Mouse (Mus musculus) lung, postnatal 14 days (tissue): ENCODE measurements around the gene Entpd3.

Source experiments
- DNase-seq: peaks from one replicate; pipeline ENCODE4 v3.0.0; 2021

The Entpd3 gene

DNA sequence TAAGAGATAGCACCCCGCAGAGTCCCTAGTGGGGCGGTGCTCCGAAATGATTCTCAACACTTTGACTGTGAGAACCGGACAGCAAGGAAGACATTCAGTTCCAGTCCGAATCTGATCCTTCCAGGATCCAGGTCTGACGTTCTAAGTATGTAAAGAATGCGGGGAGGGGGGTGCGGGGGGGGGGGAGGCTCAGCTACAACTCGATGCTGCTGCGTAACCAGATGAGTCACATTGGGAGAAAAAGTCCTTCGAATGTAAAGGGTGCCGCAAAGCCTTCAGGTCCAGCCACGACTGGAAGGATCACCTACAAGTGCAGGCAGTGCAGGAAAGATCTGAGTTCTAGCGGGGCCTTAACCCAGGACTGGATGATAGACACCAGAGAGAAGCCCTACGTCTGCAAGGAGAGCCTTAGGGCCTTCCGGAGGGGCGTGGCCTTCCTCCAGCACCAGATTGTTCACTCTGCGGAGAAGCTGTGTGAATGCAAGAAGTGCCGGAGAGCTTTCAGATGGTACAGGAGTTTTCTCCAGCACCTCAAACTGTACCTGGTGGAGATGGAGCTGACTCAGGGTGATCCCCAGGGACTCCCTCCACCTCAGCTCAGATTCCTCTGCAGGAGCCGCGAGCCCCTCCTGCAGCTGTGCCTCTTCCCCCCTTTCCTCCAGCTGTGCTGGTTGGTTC, 42.5 kb downstream of the Entpd3 start:
- peak; percentile 56 for DNase-seq

DNA sequence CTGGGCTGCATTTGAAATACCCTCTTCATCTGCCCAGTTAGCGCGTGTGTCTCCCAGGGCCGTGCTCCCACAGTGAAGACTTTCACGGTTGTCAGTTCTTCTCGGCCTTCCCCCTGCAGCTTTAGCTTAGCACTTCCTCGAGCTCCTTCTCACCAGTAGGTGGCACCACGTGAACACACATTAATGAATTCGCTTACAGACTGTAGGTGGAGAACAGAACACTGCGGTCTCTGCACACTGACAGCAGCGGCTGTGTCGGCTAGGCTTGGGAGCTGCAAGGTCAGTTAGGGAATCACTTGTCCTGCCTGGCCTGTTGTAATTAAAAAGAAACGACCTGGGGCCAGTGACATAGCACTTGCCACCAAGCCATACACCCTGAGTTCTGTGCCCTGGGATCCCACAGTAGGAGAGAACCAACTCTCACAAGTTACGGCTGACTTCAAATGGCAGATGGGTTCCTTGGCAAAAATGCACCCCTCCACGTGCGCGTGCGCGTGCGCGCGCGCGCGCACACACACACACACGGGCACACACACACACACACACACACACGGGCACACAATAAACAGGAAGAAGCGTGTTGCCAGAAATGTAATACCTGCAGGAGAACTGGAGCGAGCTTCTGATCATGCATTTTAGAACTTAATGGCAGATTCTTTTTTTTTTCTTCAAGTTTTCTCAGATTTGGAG, 43.1 kb downstream of the Entpd3 start:
- DNase-seq = peak; percentile 92

DNA sequence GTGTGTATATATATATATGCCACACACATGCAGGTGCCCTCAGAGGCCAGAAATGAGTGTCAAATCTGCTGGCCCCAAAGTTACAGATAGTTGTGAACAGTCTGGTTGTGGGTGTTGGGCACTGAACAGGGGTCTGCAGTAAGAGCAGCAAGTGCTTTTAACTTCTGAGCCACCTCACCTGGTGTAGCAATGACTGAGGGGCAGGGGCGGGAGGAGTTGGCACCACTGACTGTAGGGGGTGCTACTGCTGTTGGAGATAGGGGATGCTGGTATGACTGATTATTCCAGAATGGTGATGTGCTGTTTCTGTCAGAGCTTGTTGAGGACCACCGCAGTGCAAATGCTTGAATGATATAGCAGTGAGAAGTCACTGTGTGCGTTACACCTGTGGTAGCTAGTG, 43.7 kb downstream of the Entpd3 start:
- no peak for DNase-seq

DNA sequence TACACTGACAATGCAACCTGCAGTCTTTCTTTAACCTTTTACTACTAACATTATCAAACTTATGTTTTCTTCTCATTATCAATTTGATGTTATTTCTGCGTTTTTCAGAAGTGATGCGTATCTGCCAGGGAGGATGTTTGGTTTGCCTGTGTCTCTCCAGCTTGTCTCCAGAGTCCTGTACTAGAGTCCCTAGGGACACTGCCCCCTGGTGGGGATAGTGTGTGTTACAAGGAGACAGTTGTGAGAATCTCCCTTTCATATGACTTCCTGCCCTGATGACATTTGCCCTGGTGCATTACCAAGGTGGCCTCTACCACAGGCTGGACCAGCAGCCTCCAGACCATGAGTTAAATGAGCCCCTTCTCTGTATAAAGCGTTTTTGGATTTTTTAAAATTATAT, 46.9 kb downstream of the Entpd3 start:
- peak; percentile 87 for DNase-seq

DNA sequence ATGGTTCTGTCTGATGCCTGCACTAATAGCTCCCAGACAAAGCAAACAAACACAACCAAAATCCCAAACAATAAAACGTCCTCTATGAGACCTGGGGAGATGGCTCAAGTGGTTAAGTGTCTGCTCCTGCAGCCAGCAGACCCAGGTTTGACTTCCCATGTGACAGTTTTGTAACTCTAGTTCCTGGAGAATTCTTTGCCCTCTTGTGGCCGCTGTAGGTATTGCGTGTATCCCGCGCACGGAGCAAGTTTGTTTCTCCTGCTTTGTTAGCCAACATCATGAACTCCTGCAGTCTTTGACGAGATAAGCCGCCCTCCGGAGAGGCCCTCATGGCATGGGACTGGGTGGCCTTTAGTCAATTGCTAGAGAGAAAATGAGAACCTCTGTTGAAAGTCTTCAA, 51.9 kb downstream of the Entpd3 start:
- DNase-seq = peak; percentile 86

DNA sequence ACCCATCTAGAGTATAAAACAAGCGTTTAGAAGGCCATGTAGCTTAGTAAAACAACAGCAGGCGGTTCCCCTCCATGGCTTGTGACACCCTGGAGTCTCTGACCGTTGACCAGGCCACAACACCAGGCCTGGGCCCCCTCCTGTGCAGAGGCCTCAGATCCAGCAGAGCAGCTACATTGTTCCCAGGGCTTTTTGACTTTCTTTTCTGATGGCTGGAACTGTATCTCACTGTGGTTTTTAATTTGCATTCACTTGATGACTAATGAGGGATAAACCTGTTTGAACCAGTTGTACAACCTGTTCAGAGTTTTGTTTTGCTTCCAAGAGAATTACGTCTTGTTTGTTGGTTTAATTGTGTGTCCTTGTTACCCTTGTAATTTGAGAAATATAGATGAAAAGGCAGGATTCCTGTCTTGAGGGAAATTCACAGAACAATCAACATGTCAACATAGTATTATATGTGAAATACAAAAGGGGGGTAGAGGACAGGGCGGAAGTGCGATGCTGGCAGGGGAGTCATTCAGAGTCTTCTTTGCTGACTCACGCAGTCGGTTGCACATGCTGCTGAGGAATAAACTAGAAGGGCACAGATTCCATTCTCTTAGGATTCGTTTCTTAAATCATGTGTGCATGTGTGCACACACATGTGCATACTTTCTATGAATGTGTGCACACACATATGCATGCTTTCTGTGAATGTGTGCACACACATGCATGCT, 53.9 kb downstream of the Entpd3 start:
- DNase-seq = no peak

DNA sequence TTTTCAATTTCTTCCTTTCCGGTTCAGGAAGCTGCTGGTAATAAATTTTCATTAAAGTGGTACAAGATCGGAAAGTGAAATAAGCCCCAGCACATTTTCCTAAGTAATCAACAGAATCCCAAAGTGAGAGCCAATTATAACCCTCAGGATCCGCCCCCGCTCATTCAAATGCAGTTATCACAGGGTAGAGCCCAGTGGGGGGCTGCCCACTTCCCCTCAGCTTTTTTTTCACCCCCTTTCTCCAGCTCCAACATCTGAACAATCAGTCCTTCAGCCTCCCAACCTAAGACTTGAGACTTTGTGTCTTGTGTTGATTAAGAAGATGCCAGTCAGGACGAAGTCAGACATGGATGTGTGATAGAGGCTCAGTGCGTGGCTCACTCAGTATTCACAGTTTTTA, 55.2 kb downstream of the Entpd3 start:
- no peak for DNase-seq

DNA sequence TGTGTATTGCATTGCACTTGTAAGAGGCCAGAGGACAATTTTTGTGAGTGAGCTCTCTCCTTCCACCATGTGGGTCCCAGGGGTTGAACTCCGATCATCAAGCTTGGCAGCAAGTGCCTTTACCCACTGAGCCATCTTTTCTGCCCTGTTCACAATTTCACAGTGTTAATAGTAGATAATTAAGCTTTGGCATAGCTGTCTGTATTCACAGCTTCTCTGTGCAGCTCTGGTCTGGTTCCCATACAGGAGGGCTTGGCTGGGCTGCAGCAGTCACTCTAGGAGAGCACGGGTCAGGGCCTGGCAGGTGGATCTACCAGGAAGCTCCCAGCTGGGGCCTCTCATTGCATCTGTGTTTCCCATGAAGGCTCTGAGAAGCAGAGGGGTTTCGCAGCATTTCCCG, 55.7 kb downstream of the Entpd3 start:
- no peak for DNase-seq

DNA sequence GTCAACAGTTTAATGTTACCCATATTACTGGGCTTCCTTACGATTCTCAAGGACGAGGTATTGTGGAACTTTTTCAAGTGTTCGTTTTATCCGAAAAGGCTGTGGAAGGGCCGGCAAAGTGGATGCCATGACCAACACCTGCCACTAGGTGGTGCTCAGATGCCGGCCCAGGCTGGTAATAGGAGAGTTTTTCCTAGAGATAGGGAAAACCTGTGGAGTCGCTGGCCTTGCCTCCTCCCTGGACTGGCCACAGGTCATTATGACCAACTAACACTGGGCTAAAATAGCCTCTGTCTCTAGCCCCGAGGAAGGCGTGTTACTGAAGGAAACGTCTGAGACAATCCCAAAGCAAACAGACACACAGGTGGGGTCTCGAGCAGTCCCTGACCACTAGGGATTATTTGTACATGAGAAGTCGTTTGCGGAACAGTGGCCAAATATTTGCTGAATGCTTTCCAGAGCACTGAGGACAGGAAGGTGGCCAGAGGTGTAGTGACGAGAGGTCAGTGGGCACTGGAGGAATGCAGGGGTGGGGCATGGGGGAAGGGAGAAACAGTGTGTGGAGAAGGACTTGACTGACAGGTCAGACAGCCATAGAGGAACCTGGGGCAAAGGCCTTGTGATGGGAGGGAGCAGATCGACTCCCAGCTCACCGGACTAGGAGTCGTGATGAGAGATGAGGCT, 62.0 kb downstream of the Entpd3 start:
- DNase-seq = peak; percentile 82

DNA sequence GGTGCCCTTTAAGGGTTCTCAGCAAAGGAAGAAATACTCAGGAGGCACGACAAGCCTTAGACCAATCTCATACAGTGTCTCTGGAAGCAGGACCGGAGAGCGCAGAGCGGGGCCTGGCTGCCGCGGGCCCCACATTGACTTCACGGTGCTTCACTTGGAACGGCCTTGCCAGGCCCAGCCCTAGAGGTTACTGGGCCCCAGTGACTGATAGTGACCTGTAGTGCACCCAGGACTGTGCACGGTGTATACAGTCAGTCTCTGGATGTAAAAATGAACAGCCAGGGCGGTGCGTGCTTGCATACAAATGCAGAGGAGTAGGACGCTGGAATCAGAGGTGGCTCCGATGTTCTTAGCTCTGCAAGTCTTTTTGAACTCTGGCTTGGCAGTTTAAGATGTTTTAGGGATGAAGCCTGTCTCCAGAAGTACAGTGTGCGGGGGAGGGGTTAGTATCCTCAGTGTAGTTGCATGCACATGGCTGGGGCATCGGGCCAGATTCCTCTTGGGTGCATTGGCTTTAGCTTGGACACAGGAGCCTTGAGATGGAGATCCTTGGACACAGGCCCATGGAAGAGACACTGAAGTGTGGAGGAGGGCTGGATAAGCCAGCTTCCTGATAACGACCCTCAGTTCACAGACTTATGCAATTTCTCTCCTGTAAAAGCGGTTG, 62.7 kb downstream of the Entpd3 start:
- DNase-seq = peak; percentile 10

DNA sequence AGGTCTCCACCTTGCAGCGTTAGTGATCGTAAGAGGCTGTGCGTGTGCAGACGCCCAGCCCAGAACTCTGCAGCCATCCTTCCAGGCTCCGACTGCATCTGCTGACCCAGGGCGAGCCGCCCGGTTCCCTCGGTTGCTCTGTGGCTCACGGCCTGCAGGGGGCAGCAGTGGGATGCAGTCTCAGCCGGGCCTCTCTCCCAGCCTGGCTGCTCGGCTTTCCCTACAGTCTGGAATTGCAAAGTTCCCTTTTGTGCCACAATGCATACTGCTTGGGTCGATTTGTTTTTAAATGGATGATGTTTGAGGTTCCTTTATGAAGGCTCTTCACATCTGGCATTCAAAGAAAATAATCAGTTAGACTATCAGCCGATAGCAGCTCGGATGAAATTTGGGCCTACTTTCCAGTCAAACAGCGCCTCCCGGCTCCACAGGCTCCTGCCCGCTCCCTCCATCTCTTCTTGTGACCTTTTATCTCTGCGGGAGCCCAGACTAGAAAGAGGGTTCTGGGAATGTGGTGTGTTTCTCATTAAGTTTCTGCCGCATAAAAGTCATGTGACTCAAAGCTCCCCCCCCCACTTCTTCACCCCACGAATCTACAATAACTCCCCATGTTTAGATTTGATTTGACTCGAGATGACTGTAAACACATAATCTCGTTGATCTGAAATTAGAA, 63.4 kb downstream of the Entpd3 start:
- peak; percentile 90 for DNase-seq

DNA sequence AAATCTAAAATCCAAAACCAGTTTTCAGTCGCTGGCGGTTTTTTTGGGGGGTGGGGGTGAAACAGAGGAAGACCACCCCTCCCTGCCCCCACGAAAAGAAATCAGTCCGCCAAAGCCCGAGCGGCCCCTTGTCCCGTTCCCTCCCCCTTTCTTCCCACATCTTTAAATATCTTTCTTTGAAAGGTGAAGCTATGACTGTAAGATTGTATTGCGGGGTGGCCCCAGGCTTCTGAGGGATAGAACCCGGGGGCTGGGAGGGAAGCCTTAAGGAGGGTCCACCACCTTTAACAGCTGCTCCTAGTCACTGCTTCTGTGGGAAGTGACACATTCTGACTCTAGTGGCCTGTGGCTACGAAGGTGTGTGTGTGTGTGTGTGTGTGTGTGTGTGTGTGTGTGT, 63.9 kb downstream of the Entpd3 start:
- no peak for DNase-seq

DNA sequence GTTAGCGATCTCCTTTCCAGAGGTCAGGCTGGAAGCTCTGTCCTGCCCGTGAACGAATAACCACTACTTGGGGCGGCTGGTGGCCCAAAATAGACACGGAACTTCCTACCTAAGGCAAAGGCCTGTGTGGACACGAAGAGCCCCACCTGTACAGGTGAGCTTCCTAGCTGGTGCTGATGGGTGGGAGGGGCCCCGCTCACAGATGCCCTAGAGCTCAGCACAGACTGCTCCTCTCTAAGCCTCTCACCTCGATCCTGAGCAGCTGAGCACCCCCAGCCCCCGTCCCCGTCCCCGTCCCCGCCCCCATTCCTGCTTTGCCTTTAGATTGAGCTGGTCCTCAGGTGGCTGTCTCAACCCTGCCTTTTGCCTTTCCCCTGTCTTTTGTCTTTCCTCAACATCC, 64.3 kb downstream of the Entpd3 start:
- DNase-seq = no peak

DNA sequence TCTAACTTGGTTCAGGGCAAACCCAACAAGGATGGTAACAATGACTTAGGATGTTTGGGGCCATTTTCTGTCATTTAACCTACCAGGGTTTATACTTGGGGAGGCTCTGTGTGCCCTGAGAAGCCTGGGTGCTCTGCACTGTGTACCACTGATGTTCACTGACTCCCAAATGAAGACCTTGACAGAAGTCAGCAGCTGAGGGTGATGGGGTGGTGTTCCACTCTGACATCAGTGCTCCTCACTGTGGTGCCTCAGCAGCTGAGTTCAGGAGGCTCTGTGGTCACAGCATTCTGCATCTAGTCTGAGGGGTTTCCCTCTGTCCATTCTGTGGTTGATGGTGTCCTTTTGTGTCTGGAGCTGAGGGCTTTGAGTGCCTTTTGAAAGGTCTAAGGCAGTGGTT, 71.4 kb downstream of the Entpd3 start:
- DNase-seq = no peak

DNA sequence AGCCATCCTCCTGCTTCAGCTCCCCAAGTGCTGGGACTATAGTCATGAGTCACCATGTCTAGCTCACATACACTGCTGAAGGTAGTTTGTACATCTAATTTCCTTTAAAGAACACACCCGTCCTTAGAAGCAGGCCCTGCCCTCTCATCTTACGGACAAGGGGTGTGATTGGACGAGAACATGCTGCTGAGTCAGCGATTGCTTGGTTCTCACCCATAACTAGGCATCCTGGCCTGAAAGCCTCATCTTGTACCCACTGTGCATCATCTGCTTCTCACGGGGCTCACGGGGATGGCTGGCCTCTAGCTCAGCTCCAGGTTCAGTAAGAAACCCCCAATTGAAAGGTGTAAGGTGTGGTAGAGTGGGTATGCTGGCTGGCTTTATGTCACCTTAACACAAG, 74.4 kb downstream of the Entpd3 start:
- DNase-seq = no peak
